Mouse (Mus musculus): ENCODE results near the gene Aldh3b1.

The Aldh3b1 gene

GRCm38 (mm10) chr19:3875045-3875444 is 54.6 kb downstream of the Aldh3b1 start:
- DNase-seq, result no peak

DNA sequence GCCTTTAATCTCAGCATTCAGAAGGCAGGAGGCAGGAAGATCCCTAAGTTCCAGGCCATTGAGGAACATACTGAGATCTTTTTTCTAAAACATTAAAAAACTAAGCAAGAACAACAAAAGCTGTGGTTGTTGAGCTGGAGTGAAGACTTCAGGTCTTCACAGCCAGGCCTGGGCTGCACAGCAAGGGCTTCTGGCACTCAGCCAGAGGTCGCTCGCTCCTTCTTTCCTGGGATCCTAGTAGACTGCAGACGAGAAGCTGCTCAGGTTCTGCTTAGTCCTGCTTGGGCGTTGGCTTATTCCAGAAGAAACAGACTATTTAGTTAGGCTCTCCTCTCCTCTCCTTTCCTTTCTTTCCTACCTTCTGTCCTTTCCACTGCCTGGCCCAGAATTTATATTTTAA is 57.2 kb downstream of the Aldh3b1 start:
- peak; percentile 51 for DNase-seq

- DNase-seq, result no peak
Observed at GRCm38 (mm10) chr19:3871468-3871867, 58.1 kb downstream of the Aldh3b1 start.

DNA sequence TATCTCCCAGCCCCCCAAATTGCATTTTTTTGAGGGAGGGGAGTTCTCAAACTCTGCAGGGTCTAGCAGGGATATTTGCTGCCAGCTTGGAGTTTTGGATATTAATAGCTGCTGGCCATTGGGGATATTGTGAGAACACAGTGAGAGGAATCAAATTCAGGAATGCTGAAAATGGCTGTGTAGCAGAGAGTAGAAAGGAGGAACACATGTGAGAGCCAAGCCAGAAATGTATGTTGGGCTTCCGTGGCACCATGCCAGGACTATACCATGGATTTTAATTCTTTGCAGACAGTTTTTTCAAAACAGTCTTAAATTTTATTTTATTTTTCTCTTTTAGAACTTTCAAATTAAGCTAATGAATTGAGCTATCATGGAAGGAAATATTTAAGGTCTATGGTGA is 61.3 kb downstream of the Aldh3b1 start:
- no peak for DNase-seq

DNA sequence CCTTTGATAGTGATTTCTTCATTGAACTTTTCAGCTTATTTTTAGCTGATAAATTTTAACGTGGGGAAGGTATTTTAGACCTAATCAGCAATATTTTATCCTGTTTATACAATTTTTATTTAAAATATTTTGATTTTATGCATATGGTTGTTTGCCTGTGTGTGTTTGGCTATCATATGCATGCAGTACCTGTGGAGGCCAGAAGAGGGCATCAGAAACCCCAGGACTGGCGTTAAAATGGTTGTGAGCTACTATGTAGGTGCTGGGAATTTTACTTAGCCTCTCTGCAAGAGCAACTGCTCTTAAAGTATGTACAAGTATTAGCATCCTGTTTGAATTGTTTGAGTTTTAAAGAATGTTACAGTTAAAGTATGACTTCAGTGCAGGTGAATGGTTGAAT is 64.6 kb downstream of the Aldh3b1 start:
- no peak for DNase-seq
